Mouse (Mus musculus): Measurements from ENCODE around the gene Gm13539.

DNA sequence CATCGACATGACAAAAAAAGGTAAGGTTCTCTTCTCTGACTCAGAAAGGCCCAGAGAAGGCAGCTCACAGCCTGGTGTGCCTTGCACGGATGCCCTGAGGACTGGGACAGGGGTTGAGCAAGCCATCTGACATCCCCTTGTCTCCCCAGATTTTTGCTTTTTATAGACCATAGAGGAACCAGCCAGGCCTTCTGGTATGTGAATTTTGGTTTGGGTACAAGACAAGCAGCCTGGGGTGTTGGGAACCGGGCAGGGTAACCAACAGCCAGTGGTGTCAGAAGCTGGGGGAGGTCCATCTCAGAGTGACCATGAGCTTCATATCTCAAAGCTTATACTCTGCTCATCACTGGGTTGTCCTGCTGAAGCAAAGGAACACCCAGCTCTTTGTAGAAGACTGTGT lies 42.7 kb downstream of the Gm13539 start:
- TF ChIP-seq CTCF (IDR thresholded peaks at IDR 0.05; ENCODE audit: extremely low read depth, insufficient read length, insufficient replicate concordance, low read depth, low read length) (no peak), POLR2A (IDR thresholded peaks at IDR 0.05; ENCODE audit: low read depth, low read length) (no peak)
